Mouse (Mus musculus) gastrocnemius, adult 2 months (tissue): ENCODE results near the gene Nsun2. TPM values are rescaled to one million over a fixed set of nuclear protein-coding genes. Genes with fewer than 3 reads are reported as not detected.
A peak's percentile ranks its signal among the peaks of the same experiment; 100 is the strongest.
"Not testable (repeated sequence)": the region's sequence is repeated elsewhere in the genome, so short reads cannot be mapped to it uniquely, and the experiment has no call there.

Experiments
- DNase-seq: peaks from one replicate; pipeline ENCODE4 v3.0.0; 2022
- H3K27ac ChIP-seq: fragments of 200-600 bp; 2 replicates; pipeline ENCODE4 v1.8.1; 2022; ENCODE audit warnings: mild to moderate bottlenecking
- H3K4me3 ChIP-seq: fragments of 200-600 bp; 2 replicates; pipeline ENCODE4 v1.8.1; 2022; ENCODE audit warnings: mild to moderate bottlenecking, moderate library complexity
- CTCF ChIP-seq: fragments of 200-600 bp; IDR thresholded peaks from 2 replicates; pipeline ENCODE4 v1.8.1; 2022; ENCODE audit warnings: antibody characterized with exemption, mild to moderate bottlenecking, moderate library complexity
- intact Hi-C: fragments of 180-260 bp; cut with DNase I; formaldehyde crosslinking; loops from one replicate; pipeline ENCODE4 v1.15.1; 2025
- total RNA-seq, 2 experiments: library from RNA; stranded (reverse); gene quantifications; 2 replicates each; pipeline ENCODE4 v1.2.3; 2021

Gene Nsun2
- total RNA-seq, 2 experiments from 2014 or later = 45.4 to 51.9 TPM

DNA sequence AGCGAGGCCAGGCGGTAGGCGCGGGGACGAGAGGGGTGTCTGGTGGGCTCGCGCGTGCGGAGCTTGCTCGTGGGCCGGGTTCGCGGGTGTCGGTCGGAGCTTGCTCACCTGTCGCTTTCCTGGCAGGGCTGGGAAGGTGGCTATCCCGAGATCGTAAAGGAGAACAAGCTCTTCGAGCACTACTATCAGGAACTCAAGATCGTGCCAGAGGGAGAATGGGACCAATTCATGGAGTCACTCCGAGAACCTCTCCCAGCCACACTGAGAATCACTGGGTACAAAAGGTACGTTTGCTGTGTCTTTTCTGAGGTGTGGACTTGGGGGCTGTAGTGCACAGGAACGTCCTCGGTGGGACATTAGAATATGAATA is 78.6 kb downstream of the Nsun2 start:
- DNase-seq = no peak
- peak overlapping the region; percentile 100 for H3K4me3 ChIP-seq
- peak overlapping the region; percentile 97 for H3K27ac ChIP-seq
- TF ChIP-seq CTCF = no peak
- intact Hi-C loops = loop anchor here (5.0 kb wide), 1 partner anchor 1030 kb away; the partner anchor contains the start of genes Fastkd3 and Mtrr

DNA sequence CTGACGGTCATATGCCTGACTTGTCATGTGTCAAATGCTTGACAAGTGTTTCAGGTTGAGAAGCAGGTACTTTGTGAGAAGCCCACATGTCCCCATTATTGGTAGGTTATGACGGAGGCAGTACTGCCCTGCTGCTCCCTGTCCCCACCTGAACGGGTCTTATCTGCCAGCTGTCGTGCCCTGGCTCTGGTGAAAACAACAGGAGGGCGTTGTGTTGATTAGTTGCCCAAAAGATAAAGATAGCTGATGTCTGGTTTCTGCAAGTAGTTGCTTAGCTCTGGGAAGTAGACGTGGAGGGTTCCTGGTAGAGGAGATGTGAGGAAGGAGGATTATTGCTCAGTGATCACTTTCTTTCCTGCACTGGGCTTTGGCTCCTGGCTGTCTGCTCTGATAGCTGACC is 83.2 kb downstream of the Nsun2 start:
- no peak for DNase-seq
- Histone ChIP-seq H3K27ac (no peak overlapping the region), H3K4me3 (no peak overlapping the region)
- intact Hi-C loops = no loop called here
- no peak for TF ChIP-seq CTCF

GRCm38 (mm10) chr13:69623843-69624242 is 90.3 kb downstream of the Nsun2 start:
- no peak overlapping the region for H3K27ac ChIP-seq
- no peak for DNase-seq
- TF ChIP-seq CTCF = no peak
- intact Hi-C loops = no loop called here
- no peak overlapping the region for H3K4me3 ChIP-seq

- DNase-seq = no peak
- Histone ChIP-seq H3K27ac (peak overlapping the region; percentile 28; the same call in 1 of the 2 replicates), H3K4me3 (no peak overlapping the region)
- no peak for TF ChIP-seq CTCF
- intact Hi-C loops = no loop called here
Observed at GRCm38 (mm10) chr13:69624510-69624909, 91.0 kb downstream of the Nsun2 start.

GRCm38 (mm10) chr13:69627941-69628340 is 94.4 kb downstream of the Nsun2 start:
- intact Hi-C loops = no loop called here
- no peak overlapping the region for H3K27ac ChIP-seq
- no peak for TF ChIP-seq CTCF
- DNase-seq = no peak
- H3K4me3 ChIP-seq = no peak overlapping the region

GRCm38 (mm10) chr13:69630576-69630975 is 97.0 kb downstream of the Nsun2 start:
- DNase-seq = no peak
- no peak overlapping the region for H3K4me3 ChIP-seq
- intact Hi-C loops = no loop called here
- no peak for TF ChIP-seq CTCF
- H3K27ac ChIP-seq = no peak overlapping the region

DNA sequence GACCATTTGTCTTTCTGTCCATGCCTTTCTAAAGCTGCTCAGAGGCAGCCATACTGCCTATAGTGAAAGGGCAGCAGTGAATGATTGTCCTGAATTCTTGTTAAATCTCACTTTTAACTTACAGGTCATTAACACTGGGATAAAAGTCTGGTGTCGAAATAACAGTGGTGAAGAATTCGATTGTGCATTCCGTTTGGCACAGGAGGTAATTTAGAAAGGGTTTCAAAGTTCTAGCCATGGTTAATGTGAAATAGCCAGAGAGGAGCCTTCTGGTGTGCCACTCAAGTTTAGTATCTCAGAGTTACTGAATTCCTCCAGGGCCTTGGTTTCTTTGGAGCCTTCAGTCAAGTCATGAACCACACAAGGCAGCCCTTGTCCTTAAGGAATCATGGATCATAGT is 97.6 kb downstream of the Nsun2 start:
- intact Hi-C loops = no loop called here

GRCm38 (mm10) chr13:69631659-69632058 is 98.1 kb downstream of the Nsun2 start:
- intact Hi-C loops = no loop called here
- no peak for TF ChIP-seq CTCF
- no peak overlapping the region for H3K4me3 ChIP-seq
- no peak overlapping the region for H3K27ac ChIP-seq
- no peak for DNase-seq

More for the DNA sequence above, 97.6 kb downstream of the Nsun2 start:
- no peak for DNase-seq
- Histone ChIP-seq H3K27ac (no peak overlapping the region), H3K4me3 (no peak overlapping the region)
- TF ChIP-seq CTCF = no peak

- Histone ChIP-seq H3K4me3 (no peak overlapping the region), H3K27ac (no peak overlapping the region)
- TF ChIP-seq CTCF = no peak
- DNase-seq = no peak
- intact Hi-C loops = no loop called here
Observed at GRCm38 (mm10) chr13:69633551-69633950, 100.0 kb downstream of the Nsun2 start.

DNA sequence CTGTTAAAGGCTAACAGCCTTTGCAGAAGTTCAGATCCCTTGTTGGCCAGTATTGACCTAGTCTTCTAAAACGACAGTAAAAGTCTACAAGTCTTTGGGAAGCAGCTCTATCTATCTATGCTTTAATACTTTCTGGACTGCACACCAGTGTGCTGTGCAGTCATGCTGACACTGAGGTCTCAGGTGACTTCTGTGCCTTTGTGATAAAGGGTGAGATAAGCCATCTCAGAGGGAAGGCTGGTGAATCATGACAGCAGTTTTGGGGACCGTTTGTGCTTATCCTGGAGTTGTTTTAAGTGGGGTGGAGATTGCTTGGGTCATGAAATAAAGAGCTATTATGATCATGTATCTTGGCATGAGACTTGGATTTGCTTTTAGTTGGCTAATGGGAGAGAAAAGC is 100.4 kb downstream of the Nsun2 start:
- Histone ChIP-seq H3K4me3 (no peak overlapping the region), H3K27ac (no peak overlapping the region)
- no peak for TF ChIP-seq CTCF
- no peak for DNase-seq
- intact Hi-C loops = no loop called here

DNA sequence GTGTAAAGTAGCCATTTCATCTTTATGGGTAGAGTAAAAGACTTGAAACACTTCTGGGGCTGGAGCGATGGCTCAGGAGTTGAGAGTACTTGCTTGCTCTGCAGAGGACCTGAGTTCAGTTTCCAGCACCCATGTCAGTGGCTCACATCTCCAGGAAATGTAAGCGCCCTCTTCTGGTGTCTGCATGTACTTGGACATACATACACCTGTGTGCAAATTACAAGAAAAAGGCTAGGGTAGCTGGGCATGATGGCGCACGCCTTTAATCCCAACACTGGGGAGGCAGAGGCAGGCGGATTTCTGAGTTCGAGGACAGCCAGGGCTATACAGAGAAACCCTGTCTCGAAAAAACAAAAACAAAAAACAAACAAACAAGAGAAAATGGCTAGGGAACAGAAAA is 102.3 kb downstream of the Nsun2 start:
- DNase-seq, intact Hi-C loops, H3K4me3 ChIP-seq, H3K27ac ChIP-seq: not testable (repeated sequence)
- 0 out of 2 replicates have a peak, but pooled peaks have one; percentile 5 for TF ChIP-seq CTCF

- H3K4me3 ChIP-seq = no peak overlapping the region
- no peak for DNase-seq
- TF ChIP-seq CTCF = no peak
- H3K27ac ChIP-seq = no peak overlapping the region
- intact Hi-C loops = no loop called here
Observed at GRCm38 (mm10) chr13:69636375-69636774, 102.8 kb downstream of the Nsun2 start.

GRCm38 (mm10) chr13:69636816-69637215 is 103.3 kb downstream of the Nsun2 start:
- no peak overlapping the region for H3K4me3 ChIP-seq
- DNase-seq = no peak
- no peak for TF ChIP-seq CTCF
- no peak overlapping the region for H3K27ac ChIP-seq
- intact Hi-C loops = no loop called here

DNA sequence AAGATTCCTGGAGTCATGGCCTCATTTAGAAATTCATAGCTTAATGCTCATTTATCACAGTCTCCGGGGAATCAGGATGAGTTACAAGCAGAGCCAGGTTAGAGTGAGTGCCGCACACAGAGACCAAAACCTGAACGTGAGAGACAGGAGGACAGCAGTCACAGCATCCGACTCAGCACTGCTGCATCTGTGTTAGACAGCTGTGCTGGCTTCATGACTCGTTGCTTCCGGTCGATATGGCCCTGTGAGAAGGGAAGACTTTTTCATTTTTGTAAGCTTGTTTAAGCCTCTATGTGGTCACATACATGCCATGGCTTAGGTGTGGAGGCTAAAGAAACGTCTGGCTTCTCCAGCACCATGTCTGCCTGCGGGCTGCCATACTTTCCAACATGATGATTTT is 104.1 kb downstream of the Nsun2 start:
- Histone ChIP-seq H3K27ac (no peak overlapping the region), H3K4me3 (no peak overlapping the region)
- intact Hi-C loops = no loop called here
- no peak for DNase-seq
- no peak for TF ChIP-seq CTCF

DNA sequence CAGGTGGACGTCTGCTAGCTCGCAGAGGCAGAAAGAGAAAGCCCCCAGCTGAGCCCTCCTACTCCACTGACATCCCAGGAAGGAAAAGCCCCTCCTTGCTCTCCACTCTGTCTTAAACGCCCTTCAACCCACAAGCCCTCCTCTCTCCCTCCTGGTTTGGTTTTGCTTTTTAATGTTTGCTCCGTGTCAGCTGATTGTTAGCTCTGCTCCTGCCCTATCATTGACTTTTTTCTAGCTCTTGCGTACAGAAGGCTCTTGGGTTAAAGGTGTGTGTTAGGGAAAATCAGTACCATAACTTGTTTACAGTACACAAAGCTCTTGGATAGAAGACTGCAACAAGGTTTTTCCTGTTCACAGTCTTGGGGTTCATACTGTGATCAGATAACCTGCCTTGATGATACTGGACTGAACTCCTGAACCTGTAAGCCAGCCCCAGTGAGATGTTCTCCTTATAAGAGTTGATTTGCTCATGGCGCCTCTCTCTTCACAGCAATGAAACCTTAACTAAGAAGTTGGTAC is 104.6 kb downstream of the Nsun2 start:
- intact Hi-C loops = no loop called here
- no peak overlapping the region for H3K27ac ChIP-seq
- no peak for TF ChIP-seq CTCF
- H3K4me3 ChIP-seq = no peak overlapping the region
- DNase-seq = no peak
